Mouse (Mus musculus): Measurements from ENCODE around the gene Slc39a5.

DNA sequence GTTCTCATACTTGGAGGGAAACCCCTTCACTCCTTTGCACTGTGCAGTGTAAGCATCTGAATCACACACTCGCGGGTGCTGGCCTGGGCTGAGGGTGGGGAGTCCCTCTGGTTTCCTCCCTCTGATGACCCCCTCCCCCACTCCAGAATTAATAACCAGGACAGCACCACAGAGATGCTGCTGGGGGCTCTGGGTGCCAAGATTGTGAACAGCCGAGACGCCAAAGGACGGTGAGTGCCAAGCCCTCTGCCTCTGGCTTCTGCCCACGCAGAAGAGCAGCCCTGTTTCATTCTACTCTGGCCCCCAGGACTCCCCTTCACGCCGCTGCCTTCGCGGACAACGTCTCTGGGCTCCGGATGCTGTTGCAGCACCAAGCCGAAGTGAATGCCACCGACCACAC lies 12.1 kb downstream of the Slc39a5 start:
- no peak for TF ChIP-seq CTCF (IDR thresholded peaks at IDR 0.05; ENCODE audit: insufficient read depth, low read length)
- TF ChIP-seq POLR2A (IDR thresholded peaks at IDR 0.05; ENCODE audit: borderline replicate concordance, extremely low read depth, low read depth, low read length) = no peak
